Mouse (Mus musculus): Measurements from ENCODE around the gene Vps16. TPM values are rescaled to one million over a fixed set of nuclear protein-coding genes. Genes with fewer than 3 reads are reported as not detected.

The Vps16 gene
- polyA plus RNA-seq, 1 experiment: 71.6 TPM

DNA sequence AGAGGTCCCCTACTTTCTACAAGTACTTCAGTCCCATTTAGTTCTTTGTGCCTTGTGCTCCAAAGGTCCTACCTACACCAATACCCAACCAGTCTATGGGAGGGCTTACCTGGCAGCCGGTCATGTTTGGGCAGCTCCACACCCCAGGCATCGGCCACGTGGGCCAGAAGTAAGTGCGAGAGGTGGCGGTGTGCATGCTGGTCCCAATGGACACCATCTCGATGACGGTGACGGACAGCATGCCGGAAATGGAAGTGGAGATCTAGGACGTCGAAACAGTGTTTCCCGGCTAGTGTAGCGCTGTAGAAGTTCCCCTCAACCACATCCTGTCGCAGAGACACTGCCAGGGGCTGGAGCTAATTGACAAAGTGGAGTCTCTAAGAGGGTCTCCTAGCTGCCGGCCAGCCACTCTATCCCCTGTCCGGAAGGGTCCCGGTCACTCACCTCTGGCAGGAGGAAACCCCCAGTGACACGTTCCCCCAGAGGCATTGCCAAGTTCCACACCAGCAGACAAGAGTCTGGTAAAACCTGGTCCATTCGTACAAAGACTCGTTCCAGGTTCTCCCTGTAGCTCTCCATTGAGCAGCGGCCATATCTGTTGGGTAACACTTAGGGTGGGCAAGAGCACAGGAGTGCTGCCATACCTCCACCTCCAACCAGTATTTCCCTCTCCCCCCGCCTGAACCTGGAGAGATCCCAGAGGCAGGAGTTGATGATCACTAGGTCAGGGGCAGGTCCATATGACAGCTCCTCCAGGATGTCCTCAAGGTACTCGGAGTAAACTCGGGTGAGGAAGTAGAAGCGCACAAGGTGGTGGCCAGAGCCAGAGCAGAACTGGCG lies 2.1 kb upstream of the Vps16 start:
- no peak for DNase-seq (ENCODE audit: low read depth)

DNA sequence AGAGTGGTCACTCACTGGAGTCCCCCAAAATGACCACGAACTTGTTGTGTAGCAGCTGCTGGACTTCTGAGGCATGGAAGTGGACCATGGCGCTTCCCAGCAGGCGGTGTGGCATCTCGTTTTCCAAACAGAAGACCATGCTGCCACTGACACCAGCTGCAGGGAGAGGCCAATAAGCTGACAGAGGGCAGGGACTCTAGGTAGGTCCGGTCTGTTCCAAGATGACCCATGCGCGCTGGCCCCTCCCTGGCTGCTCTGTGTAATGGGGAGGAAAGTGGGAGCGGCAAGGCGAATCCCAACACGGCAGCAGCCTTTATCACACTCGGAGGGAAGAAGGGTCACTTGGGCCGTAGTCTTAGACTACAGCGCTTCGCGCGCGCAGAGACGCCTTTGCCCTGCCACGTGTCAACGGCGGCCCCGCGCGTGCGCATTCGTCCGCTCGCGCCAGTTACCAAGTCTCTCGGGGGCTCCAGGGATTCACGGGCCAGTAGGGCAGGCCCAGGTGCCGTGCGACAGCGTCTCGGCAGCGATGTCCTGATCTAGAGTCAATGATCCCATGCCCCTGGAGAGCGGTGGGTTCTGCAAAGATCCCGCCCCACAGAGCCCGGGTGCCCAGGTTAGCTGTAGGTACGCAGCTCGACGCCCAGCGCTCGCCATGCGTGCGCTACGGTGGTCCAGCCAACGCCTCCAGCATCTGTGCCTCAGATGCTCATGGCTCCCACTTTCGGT lies 578 bp upstream of the Vps16 start:
- no peak for DNase-seq (ENCODE audit: low read depth)

DNA sequence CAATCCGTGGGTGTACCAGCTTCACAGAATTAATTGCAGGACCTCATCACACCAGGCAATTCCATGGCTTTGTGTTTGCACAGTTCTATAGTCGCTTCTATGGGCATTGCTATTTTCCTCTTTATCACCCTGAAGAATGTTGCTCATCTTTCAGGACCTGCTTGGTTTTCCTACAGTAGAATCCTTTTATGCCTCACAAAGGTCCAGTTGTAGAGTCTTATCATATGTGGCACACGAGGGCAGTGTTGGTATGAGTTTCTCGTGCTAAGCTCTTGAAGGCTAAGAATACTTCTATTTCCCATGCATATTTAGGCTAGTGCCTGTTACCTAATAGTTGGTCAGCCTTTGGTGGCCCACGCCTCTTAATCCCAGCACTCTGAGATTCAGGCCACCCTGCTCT lies 973 bp downstream of the Vps16 start:
- no peak for DNase-seq (ENCODE audit: low read depth)

DNA sequence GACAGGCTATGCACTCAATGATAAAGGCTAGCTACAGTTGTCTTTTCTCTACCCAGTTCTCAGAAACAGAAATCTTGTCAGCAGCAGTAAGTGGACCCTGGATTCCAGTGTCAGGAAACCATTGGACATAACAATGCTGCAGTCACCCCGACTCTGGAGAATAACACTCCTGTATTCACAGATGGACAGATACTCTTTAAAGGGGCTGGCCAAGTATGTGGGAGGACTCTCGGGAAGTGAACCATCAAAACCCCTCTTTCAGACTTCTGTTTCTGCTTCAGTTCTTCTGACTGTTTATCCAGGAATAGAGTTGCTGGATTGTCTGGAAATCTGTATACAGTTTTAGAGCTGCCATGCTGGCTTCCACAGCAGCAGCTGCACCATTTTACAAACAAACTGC lies 5.7 kb downstream of the Vps16 start:
- no peak for DNase-seq (ENCODE audit: low read depth)

DNA sequence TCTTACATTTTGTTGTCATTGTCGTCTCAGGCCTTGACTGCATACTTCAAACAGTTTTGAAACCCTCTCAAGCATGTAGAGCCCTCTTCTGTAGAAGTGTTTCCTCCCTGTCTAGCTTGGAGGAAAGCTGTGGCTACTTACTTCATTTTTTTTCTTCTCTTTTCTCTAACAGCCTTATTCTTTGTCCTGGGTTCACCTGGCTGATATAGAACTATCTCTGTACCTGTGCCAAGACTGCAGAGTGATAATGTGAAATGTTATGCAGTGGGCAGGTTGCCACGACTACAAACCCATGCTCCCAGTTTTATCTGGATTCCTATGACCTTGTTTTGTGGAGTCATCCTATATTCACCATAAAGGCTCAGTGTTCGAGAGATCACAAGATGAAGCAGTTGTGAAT lies 6.3 kb downstream of the Vps16 start:
- no peak for DNase-seq (ENCODE audit: low read depth)

DNA sequence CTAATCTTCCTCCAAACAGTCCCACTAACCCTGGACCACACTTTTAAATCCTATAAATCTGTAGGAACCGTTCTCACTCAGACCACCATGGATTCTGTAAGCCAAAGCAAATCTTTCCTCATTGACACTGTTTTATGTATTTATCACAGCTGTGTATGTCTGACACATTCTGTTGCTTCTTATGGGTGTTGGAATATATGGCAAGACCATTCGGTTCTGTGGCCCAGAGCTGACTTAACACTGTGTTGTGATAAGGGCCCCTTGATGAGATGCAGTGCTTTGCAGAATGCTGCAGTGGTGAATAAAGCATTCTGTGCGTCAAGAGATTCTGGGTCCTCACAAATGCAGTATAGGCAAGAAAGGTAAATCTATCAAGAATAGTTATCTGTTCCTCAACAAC lies 8.0 kb downstream of the Vps16 start:
- DNase-seq (ENCODE audit: low read depth): no peak

DNA sequence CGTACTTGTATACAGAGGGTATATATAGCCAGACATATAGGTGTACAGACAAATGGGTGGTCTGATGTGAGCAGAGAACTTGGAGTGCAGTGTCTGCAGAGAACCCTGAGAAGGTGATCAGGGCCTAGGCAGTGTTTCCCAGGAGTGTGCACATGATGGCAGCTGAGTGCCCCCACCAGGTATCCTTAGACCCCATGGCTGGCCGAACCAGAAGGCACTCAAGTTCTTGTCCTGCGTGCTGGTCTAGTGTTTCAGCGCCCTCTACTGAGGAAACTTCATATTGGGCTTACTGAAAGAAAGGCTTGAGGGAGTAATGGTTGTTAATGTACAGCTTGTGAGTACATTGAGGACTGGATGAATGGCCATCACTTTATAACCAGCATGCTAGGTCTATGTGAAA lies 9.0 kb downstream of the Vps16 start:
- no peak for DNase-seq (ENCODE audit: low read depth)

DNA sequence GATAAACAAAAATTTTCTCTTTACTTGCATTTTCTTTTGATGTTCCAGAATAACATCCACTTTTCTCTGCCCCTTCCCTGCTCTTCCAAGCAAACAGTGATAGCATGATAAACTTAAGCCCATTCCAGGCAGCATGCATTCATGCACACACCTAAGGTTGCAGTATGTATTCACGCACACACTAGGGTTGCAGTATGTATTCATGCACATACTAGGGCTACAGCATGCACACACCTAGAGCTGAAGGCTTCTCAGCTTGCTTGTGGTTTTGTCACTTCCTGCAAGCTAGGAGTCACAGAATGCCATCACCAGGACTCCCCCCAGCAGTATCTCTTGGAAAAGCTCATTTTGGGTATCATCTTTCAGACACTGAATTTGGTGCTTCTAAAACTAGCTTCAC lies 12.6 kb downstream of the Vps16 start:
- DNase-seq (ENCODE audit: low read depth): no peak

DNA sequence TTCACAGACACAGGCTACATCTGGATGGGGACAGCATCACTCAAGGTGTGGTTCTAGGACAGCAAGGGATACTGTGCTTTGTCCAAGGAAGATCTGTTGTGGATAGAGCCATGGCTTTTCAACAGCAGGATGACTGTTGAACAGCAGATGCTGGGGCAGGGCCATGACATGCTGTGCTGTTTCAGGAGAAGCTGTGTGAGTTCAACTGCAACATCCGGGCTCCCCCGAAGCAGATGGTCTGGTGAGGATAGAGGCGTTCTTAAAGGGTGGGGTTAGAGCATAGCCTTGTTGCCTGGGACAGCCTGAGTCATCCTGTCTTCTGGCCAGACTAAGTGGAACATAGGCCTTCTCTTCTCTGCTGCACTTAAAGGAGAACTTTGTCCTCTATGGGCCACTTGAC lies 14.7 kb downstream of the Vps16 start:
- DNase-seq (ENCODE audit: low read depth): no peak

DNA sequence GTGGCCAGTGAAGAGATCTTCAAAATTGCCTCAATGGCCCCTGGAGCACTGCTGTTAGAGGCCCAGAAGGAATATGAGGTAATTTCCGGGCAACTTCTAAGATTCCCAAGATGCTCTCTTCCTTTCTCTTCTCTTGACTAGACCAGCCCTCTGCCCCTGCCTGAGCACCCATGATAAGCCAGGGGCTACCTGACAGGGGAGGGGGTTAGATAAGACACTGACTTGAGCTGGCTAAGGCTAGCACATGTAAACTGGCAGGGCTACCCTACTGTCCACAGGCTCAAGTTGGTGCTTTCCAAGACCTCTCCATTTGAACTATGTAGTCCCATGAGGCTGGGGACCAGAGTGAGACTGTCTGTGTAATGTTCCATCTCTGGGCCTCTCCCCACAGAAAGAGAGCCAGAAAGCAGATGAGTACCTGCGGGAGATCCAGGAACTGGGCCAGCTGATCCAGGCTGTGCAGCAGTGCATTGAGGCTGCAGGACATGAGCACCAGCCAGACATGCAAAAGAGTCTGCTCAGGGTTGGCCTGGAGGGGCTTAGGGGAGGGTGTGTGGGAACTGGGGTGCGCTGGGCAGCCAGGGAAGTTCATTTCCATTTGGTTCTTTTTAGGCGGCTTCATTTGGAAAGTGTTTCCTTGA lies 15.8 kb downstream of the Vps16 start:
- no peak for DNase-seq (ENCODE audit: low read depth)

DNA sequence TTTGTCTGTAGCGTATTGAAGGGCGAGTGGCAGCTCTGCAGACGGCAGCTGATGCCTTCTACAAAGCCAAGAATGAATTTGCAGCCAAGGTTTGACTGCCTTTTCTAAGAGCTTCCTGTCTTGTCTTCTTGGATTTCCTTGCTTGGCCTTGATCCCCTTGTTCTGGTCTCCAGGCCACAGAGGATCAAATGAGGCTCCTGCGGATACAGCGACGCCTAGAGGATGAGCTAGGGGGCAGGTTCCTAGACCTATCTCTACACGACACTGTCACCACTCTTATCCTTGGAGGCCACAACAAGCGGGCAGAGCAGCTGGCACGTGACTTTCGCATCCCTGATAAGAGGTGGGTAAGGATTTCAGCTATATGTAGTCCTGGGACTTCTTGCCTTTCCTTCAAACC lies 18.0 kb downstream of the Vps16 start:
- no peak for DNase-seq (ENCODE audit: low read depth)

DNA sequence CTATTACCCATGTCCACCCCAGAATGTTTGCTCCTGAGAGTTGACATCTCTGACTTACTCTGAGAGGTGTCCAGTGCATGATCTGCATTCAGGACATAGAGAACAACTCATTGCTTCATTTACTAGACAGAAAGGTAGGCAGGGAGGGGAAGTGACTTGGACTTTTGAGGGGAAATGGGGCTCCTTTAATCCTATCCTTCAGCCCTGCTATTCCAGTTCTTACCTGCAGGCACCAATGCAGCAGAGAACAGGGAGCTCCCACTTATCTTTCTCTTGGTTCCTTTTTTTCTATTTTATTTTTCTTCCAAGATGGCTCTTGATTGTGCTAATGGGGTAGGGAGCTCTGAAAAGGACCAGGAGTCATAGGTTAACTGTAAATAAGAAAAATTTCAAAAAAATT lies 24.3 kb downstream of the Vps16 start:
- DNase-seq (ENCODE audit: low read depth): no peak

DNA sequence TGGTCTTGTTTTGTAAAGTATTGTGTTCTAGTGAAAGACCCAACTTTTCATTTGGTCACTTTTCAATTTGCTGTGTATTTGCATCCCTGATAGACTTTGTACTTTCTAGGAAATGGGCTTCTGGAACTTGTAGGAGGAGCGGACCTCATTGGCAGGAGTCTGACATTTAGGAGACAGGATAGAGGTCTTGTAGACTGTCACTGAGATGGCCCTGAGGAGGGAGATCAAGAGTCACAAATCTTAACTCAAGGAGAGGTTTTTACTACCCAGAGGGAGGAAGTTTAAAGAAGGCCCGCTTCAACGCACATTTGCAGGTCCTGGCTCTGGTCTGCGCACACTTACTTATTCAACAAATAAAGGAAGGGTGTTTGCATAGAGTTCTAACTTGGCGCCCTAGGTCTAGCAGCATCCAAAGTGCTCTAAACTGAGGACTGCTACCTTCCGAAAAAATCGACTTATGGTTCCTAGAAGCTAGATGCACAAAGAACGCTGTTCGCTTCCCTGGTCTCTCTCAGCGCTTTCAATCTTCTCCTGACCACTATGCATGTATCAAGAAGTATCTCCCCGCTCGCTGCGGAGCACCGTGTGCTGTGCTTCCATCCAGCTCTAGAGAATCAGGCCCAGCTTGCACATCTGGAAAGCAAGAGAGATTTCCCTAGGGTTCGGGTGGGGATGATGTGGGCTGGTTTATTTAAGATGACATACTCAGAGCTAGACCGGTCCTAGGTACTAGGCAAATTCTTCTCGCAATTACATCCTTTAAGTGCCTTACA lies 25.1 kb downstream of the Vps16 start:
- DNase-seq (ENCODE audit: low read depth): no peak

DNA sequence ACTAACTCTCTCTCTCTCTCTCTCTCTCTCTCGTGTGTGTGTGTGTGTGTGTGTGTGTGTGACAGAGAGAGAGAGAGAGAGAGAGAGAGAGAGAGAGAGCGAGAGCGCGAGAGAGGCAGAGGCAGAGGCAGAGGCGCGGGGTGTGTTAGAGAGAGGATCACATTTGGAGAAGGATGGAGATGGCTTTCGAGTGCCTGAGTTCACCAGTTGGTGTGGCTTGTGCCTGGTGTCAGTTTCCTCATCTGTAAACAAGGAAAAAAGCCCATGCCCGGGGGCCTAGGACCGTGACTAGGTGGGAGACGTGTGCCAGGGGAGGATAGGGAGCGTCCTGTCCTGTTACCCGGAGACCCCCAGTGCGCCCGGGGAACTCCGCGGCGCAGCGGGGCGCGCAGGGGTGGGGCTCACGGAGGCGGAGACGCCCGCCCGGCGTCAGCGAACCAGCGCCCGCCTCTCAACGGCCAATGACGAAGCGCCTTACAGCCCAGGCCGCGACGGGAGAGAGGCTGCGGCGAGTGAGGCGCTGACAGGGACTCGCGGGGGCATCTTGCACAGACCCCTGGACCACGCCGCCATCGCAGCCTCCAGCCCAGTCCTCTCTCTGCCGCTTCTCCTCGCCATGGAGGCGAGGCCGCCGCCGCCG lies 25.8 kb downstream of the Vps16 start, which contains the start of gene Ptpra:
Gene Ptpra (plus strand): TSS at position 485 of the 640 bp plus-strand sequence.
- no peak for DNase-seq (ENCODE audit: low read depth)

DNA sequence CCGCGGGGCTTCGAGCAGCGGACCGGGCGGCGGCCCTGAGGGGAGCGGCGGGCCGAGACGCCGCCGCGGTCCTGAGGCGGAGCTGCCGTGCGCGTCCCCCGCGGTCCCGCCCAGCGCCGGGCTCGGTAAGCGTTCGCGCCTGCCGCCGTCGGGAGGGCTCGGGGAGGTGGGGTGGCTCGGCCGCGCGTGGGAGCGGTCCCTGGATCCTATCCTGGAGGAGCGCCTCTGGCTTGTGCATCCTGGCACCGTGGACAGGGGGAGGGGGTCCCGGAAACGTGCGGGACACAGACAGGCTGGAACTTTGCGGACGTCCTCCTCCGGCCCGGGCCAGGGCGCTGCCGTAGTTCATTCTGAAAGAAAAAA lies 26.3 kb downstream of the Vps16 start:
- no peak for DNase-seq (ENCODE audit: low read depth)

DNA sequence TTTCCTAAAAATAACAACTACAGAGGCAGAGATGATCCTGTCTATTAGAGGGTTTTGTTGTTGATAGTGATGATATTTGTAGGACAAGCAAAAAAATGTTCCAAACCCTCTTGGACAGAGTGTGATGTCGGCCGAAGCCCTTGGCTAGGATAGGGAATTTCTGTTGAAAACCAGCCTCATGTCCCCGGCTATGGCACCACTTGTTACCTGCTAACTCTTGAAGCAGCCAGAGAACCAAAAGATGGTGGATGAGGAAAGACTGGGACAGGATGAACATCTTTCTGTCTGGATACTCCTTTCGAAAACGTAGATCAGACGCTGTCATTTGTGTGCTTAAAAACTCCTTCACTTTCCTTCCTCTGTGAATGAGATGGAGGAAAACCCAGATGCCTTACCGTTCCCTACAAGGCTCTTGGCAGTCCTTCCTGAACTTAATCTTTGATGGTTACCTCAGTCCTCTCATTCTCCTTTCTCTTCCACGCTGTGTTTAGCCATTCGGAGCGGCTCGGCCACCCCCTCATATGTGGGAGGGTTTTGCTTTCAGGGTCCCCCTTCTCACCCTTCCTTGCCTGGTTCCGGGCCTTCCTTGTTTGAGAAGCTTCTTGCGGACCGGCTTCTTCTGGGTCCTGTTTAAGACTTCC lies 27.1 kb downstream of the Vps16 start:
- DNase-seq (ENCODE audit: low read depth): no peak

DNA sequence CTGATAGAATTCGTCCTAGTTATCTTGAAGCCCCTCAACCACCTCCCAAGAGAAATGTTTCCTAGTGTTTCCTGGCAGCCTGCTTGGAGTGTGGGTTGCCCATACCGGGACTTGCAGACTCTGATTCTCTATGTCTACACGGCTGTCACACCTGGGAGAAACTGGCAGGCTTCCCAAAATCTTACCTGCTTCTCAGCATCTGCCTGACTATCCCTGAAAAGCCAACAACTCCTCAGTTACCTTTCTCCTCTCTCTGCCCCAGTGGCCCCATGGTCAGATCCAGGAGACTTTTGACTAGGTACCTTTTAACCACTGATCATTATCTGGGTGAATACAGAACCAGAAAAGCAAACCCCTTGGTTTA lies 27.6 kb downstream of the Vps16 start:
- DNase-seq (ENCODE audit: low read depth): no peak

DNA sequence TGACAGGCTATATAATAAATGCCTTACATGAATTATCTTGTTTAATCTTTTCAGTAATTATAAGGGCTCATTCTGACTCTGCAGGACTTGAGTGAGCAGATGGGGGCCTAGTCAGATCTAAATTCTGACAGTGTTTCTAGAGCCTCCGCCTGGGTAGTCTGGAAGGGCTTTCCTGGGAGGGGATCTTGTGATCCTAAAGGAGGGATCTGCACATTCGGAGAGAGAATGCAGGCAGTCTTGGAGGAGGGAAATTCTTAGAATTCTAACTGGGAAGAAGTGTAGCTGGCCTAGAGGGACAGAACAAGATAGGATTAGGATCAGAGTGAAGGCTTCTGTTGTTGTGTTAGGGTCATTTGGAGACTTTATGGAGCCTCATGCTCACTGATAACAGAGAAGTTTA lies 28.1 kb downstream of the Vps16 start:
- no peak for DNase-seq (ENCODE audit: low read depth)

DNA sequence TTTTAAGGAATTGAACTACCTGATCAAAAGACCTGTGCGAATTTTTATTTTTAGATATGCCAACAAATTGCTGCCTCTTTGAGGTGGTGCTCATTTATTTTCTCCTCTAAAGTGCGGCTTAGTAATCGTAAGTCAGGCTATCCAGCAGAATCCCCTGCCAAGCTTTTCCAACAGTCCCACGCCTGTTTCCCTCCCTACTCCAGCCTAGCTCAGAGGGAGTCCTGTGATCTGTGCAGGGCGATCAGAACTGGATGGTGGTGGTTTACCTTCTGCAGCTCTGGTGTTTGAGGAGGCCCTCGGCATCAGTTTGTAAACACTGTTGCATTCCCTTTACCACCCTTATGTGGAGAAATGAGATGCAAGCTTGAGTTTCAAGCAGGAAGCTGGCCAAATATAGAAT lies 29.3 kb downstream of the Vps16 start:
- DNase-seq (ENCODE audit: low read depth): no peak

DNA sequence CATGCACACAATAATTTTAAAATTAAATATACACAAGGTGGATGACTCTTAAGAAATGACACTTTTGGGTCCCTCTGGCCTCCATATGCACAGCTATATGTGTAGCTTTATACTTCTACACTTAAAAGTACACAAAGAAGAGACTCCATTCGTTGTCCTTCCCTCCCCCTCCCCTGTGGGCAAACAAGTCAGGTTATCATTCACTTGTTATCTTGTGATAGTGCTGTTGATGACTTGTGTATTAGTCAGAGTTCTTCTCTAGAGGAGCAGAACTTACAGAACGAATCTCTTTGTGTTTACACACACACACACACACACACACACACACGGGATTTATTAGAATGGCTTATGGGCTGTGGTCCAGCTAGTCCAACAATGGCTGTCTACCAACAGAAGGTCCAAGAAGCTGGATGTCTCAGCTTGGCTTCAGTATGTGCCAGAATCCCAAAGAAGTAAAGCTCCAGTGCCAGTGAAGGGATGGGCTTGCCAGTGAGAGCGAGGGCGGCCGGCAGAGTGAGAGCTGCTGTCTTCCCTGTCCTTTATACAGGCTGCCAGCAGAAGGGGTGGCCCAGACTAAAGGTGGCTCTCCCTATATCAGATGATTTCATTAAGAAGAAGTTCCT lies 30.7 kb downstream of the Vps16 start:
- DNase-seq (ENCODE audit: low read depth): no peak

DNA sequence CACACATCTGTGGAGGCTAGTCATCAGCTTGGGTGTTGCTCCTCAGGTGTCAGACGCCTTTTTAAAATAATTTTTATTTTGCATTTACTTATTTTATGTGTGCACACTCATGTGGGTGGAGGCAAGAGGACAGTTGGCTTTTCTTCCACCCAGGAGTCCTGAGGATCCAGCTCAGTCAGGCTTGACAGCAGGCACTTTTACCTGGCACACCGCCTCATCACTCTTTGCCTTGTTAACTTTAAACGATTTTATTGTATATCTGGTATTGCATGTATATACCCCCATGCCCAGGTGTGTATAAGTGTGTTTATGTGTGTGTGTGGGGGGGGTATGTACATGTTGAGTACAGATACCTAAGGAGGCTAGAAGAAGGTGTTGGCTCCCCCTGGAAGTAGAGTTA lies 33.7 kb downstream of the Vps16 start:
- DNase-seq (ENCODE audit: low read depth): no peak

Data from gonadal fat pad, adult 2 months (tissue).